Mouse (Mus musculus): ENCODE results near the gene Hoxb2.

Hoxb2 gene

GRCm38 (mm10) chr11:96351831-96352230 is 1.5 kb downstream of the Hoxb2 start:
- no peak for DNase-seq (ENCODE audit: low spot score)

DNA sequence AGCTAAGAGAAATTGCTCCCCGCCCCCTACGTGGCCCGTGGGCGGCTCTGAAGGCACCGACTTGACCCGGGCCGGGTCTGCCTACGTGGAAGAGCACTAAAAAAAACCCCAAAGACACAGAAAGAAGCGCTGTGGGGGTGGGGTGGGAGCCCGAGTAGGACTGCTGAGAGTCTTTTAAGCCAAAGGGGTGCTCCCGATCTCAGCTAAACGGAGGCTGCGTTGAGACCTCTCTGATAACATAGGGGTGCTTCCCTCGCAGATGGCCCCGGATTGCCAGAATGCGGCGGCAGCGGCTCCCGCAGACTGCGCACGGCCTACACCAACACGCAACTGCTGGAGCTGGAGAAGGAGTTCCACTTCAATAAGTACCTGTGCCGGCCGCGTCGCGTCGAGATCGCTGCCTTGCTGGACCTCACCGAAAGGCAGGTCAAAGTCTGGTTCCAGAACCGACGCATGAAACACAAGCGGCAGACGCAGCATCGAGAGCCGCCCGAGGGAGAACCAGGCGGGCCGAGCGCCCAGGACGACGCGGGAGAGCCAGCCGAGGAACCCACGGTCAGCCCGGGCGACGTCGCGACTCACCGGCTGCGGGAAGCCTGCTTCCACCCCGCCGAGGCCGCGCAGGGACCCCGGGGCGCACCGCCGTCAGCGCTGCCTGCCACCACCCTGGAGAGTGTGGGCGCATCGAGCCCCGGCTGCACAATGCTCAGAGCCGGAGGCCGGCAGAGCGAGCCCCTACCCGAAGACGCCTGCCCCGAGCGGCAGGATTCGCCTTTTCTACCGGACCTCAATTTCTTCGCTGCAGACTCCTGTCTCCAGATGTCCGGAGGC is 2.6 kb downstream of the Hoxb2 start:
- DNase-seq (ENCODE audit: low spot score), result no peak

GRCm38 (mm10) chr11:96353522-96353841 is 3.2 kb downstream of the Hoxb2 start:
- no peak for DNase-seq (ENCODE audit: low spot score)

DNA sequence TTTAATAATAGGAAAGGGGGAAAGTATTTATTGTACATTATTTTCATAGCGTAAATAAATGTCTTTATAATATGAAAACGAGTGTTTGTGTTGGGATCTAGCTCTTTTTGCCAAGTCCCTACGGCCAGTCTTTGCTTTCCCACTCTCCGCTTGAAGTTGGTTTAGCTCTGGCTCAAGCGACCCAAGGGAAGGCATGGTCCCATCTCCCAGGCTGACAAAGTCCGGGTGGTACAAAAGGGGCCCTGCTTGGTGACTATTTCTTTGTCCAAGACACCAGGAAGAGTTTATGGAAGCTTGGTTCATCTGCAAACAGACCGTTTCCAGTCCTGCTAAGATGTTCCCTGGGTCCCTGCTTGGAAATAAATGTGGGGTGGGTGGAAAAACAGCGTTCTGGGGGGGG is 3.6 kb downstream of the Hoxb2 start:
- no peak for DNase-seq (ENCODE audit: low spot score)

DNA sequence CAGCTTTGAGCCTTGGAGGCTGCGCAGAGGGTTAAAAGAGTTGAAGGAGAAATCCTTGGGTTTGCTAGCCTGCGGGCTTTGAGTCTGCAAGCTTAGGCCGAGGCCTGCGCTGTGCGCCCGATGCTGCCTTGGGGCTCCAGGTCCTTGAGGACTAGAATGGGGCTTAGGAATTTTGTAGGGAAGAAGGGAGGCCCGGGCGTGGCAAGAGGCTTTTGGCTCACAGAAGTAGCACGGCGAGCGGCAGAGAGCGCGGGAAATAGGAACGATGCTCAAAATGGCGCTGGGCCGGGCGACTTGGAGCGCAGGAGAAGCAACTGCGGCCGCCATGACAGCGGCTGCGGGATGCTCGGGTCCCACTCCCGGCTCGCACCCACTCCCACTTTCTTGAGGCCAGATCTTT is 4.1 kb downstream of the Hoxb2 start:
- DNase-seq (ENCODE audit: low spot score), result no peak

DNA sequence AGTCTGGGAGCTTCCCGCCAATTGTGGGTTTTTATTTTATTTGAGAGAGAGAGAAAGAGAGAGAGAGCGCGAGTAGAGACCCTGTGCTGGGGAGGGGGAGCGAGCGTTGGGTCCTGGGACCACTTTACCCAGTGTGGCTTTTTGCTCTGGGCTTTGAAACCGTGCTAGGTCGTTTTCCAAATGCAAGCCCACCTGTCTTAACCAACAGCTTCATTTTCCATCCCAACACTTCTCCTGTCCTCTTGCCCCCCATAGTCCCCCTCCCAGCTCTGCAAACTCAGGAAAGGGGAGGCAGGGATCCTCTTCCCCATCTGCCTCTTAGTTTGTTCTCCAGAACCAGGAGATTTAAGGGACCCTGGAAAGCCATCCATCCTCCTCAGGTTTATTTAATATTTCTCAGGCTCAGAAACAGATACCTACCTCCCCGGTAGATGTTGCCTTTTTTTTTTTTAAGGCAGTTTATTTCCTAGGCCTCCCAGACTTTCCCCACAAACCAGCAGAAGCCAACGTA is 4.5 kb downstream of the Hoxb2 start:
- no peak for DNase-seq (ENCODE audit: low spot score)

DNA sequence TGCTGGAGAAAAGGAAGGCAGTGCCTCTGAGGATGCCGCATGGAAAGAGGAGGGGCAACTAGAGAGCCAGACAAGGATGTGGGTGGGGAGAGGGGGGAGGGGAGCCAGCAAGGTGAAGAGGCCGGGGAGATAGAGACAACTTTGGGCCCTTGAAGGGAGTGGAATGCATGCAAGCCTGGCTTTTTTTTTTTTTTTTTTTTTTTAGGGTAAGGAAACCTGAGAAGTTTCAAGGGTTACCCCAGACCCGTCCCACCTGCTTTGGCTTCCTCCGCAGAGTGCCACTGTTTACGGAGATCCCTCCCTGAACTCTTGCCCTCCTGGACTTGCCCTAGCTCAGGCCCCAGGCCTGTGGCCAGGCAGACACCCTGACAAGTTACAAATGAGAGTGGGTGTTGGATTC is 13.5 kb downstream of the Hoxb2 start:
- no peak for DNase-seq (ENCODE audit: low spot score)

DNA sequence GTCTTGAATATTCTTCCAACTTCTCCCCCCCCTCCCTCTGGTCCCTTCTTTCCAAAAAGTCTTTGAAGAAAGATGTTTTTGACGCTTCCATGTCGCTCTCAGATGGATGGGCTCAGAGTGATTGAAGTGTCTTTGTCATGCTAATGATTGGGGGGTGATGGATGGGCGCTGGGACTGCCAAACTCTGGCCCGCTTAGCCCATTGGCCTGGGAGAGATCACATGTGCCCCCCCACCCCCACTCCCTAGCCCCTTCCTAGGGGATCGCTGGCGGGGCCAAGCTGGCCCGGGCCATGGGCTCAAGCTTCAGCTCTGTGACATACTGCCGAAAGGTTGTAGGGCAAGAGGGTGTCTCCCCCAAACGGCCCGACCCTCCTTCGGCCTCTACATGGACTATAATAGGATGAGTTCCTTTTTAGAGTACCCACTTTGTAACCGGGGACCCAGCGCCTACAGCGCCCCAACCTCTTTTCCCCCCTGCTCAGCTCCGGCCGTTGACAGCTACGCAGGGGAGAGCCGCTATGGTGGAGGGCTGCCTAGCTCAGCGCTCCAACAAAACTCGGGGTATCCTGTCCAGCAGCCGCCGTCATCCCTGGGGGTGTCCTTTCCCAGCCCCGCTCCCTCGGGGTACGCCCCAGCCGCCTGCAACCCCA is 15.2 kb downstream of the Hoxb2 start, which contains the start of gene Hoxb1:
TSS of gene Hoxb1 (plus strand) at position 312 of the 651 bp plus-strand sequence.
- DNase-seq (ENCODE audit: low spot score), result no peak

DNA sequence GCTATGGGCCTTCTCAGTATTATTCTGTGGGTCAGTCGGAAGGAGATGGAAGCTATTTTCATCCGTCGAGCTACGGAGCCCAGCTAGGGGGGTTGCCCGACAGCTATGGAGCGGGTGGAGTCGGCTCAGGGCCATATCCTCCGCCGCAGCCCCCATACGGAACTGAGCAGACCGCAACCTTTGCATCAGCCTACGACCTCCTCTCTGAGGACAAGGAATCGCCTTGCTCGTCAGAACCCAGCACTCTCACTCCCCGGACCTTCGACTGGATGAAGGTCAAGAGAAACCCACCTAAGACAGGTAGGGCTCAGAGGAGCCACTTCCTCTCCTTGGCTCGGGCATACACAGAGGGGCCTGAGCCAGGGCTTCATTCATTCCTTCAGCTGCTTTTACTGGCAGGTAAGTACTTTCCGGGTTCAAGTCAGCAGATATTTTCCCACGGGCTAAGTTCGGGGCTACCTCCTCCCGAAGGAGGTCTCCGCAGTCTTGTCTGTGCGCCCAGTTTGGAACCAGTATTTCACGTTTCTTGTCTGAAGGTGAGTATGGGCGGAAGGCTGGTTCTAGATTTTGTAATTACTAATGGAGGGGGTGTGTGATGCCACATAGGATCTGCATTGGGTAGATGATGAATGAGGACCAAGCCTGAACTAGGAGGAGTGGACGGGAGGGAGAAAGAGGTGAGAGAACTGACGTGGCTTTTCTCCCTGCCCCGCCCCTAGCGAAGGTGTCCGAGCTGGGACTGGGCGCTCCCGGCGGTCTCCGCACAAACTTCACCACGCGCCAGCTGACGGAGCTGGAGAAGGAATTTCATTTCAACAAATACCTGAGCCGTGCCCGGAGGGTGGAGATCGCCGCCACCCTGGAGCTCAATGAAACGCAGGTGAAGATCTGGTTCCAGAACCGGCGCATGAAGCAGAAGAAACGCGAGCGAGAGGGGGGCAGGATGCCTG is 16.0 kb downstream of the Hoxb2 start:
- DNase-seq (ENCODE audit: low spot score), result no peak

GRCm38 (mm10) chr11:96367141-96367540 is 16.8 kb downstream of the Hoxb2 start:
- DNase-seq (ENCODE audit: low spot score), result no peak

DNA sequence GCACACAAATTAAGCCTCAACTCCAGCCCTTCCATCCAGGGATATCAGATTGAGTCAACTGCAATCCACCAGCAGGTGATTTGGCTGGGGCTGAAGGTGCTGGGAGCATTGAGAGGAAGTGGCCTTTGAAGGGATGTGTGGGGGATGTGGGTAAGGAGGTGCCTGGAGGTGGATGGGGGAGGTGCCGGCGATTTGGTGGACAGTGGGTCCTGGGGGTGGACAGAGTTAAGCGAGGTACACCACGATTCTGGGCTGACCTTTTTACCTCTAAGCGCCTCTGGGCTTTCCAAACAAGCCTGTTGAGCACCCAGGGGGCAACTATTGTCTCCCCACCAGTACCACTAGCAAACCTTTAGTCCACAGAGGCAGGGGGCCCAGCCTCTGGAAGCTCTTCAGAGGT is 18.4 kb downstream of the Hoxb2 start:
- DNase-seq (ENCODE audit: low spot score), result no peak

GRCm38 (mm10) chr11:96369140-96369539 is 18.8 kb downstream of the Hoxb2 start:
- no peak for DNase-seq (ENCODE audit: low spot score)

DNA sequence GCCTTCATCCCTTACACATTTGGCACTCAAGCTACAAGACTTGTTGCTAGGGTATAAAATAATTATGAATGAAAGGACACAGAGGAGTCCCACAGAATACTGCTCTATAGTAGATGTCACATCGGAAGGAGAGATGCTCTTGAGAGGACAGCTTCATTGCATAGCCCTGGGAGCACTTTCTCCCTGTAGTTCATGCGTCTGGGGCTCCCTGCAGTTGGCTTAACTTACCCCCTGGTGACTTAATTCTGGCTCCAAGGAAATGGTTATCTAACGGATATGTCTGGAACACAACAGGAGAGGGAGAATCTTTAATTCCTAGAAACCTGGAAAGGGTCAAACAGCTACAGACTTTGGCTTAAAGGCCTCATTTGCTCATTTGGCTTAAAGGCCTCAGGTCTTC is 21.4 kb downstream of the Hoxb2 start:
- no peak for DNase-seq (ENCODE audit: low spot score)

- DNase-seq (ENCODE audit: low spot score), result no peak
Measured at GRCm38 (mm10) chr11:96372519-96372918, 22.2 kb downstream of the Hoxb2 start.

DNA sequence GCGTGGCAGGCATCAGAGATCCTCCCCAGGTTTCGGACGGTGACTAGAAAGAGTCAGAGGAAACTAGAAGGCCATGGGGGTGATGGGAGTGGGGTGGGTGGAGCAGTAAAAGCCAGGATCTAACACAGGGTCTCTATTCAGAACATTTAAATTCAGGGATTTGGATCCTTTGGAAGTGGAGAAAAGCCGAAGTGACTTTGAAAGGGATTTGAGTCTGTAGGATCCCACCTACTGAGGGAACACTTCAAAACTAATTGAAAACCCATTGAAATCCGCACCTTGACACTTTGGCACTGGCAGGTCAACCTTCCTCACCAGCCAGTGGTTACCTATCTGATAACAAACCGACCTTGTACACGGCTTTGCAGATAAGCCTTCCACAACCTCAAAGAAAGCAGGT is 24.5 kb downstream of the Hoxb2 start:
- DNase-seq (ENCODE audit: low spot score), result no peak

DNA sequence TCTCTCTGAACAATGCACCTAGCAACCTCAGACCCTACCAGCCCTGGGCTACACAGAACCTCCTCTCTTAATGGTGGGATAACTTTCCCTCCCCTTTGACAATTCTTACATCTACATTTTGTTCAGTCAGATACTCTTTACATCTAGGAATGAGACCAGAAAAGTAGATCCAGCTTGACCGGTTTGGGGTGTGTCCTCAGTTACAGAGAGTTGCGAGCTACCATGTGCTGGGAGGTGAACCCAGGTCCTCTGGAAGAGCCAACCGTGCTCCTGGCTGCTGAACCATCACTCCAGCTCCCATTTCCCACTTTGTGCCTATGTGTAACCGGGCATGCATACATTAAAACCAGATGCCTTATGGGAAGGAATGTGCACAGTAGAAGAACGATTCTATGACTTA is 33.1 kb downstream of the Hoxb2 start:
- DNase-seq (ENCODE audit: low spot score), result no peak

GRCm38 (mm10) chr11:96387635-96388034 is 37.3 kb downstream of the Hoxb2 start:
- no peak for DNase-seq (ENCODE audit: low spot score)

- DNase-seq (ENCODE audit: low spot score), result no peak
Measured at GRCm38 (mm10) chr11:96396772-96397626, 46.7 kb downstream of the Hoxb2 start.

DNA sequence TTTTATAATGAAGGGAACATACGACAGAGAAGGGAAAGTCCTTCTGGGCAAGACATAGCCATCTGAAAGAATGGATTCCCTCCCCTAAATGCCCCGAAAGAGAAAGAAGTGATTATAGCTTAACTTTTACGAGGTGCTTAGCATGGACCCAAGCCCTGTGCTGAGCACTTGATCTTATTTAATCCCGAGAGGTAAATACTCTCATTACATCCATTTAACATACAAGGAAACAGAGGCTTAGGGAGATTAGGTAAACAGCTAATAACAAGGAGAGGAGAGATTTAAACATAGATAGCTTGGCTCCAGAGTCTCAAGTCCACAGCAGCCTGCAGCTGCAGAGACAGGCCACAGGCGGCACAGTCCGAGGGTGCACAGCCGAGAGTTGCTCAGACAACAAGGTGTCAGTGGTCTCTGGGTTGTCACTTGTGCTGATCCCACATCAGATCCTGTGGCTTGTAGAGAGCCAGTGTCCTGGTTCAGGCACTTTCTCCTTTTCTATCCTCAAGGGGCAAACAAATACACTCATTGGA is 47.5 kb downstream of the Hoxb2 start:
- DNase-seq (ENCODE audit: low spot score), result no peak

GRCm38 (mm10) chr11:96399923-96400322 is 49.6 kb downstream of the Hoxb2 start:
- no peak for DNase-seq (ENCODE audit: low spot score)

Measured in testis, postnatal 14 days (tissue).